Mouse (Mus musculus) gastrocnemius, adult 2 months (tissue): ENCODE measurements around the gene Pcbp3. TPM values are rescaled to one million over a fixed set of nuclear protein-coding genes. Genes with fewer than 3 reads are reported as not detected.
A peak's percentile ranks its signal among the peaks of the same experiment; 100 is the strongest.
"Not testable (repeated sequence)": the region's sequence is repeated elsewhere in the genome, so short reads cannot be mapped to it uniquely, and the experiment has no call there.

Experiments used
- DNase-seq: peaks from one replicate; pipeline ENCODE4 v3.0.0; 2022
- H3K27ac ChIP-seq: fragments of 200-600 bp; 2 replicates; pipeline ENCODE4 v1.8.1; 2022; ENCODE audit warnings: mild to moderate bottlenecking
- H3K4me3 ChIP-seq: fragments of 200-600 bp; 2 replicates; pipeline ENCODE4 v1.8.1; 2022; ENCODE audit warnings: mild to moderate bottlenecking, moderate library complexity
- CTCF ChIP-seq: fragments of 200-600 bp; IDR thresholded peaks from 2 replicates; pipeline ENCODE4 v1.8.1; 2022; ENCODE audit warnings: antibody characterized with exemption, mild to moderate bottlenecking, moderate library complexity
- intact Hi-C: fragments of 180-260 bp; cut with DNase I; formaldehyde crosslinking; loops from one replicate; pipeline ENCODE4 v1.15.1; 2025
- total RNA-seq, 2 experiments: library from RNA; stranded (reverse); gene quantifications; 2 replicates each; pipeline ENCODE4 v1.2.3; 2021

Pcbp3 gene
- total RNA-seq, 2 experiments from 2014 or later = 1.9 to 2.0 TPM

- no peak for TF ChIP-seq CTCF
- intact Hi-C loops = no loop called here
- H3K4me3 ChIP-seq = no peak overlapping the region
- DNase-seq = no peak
- no peak overlapping the region for H3K27ac ChIP-seq
These were observed 196.8 kb downstream of the Pcbp3 start for GRCm38 (mm10) chr10:76764927-76765326.

- TF ChIP-seq CTCF = no peak
- DNase-seq = no peak
- intact Hi-C loops = no loop called here
- H3K4me3 ChIP-seq = no peak overlapping the region
- H3K27ac ChIP-seq = no peak overlapping the region
These were observed 198.7 kb downstream of the Pcbp3 start for GRCm38 (mm10) chr10:76763016-76763415.

- Histone ChIP-seq H3K27ac (no peak overlapping the region), H3K4me3 (no peak overlapping the region)
- TF ChIP-seq CTCF = no peak
- no peak for DNase-seq
- intact Hi-C loops = no loop called here
These were observed 199.3 kb downstream of the Pcbp3 start for GRCm38 (mm10) chr10:76762411-76762810.

GRCm38 (mm10) chr10:76759878-76760277, 201.8 kb downstream of the Pcbp3 start:
- TF ChIP-seq CTCF = no peak
- H3K27ac ChIP-seq = no peak overlapping the region
- no peak for DNase-seq
- no peak overlapping the region for H3K4me3 ChIP-seq
- intact Hi-C loops = no loop called here

- intact Hi-C loops = no loop called here
- DNase-seq = no peak
- no peak for TF ChIP-seq CTCF
- no peak overlapping the region for H3K27ac ChIP-seq
- H3K4me3 ChIP-seq = no peak overlapping the region
These were observed 208.0 kb downstream of the Pcbp3 start for GRCm38 (mm10) chr10:76753640-76754039.

GRCm38 (mm10) chr10:76744267-76744666, 217.4 kb downstream of the Pcbp3 start:
- intact Hi-C loops, H3K4me3 ChIP-seq, DNase-seq, H3K27ac ChIP-seq: not testable (repeated sequence)

GRCm38 (mm10) chr10:76736764-76737163, 224.9 kb downstream of the Pcbp3 start:
- Histone ChIP-seq H3K27ac (no peak overlapping the region), H3K4me3 (no peak overlapping the region)
- intact Hi-C loops = no loop called here
- no peak for TF ChIP-seq CTCF
- no peak for DNase-seq

- peak; percentile 94 for TF ChIP-seq CTCF
- intact Hi-C loops = loop anchor here (1.0 to 5.0 kb wide), 4 partner anchors 112 to 280 kb away; partner anchors contain the start of genes Col6a2, Mcm3ap and Ybey
- H3K27ac ChIP-seq = peak overlapping the region; percentile 31
- no peak overlapping the region for H3K4me3 ChIP-seq
- DNase-seq = peak; percentile 84
These were observed 226.7 kb downstream of the Pcbp3 start for GRCm38 (mm10) chr10:76734979-76735378.

GRCm38 (mm10) chr10:76733677-76734068, 228.0 kb downstream of the Pcbp3 start:
- Histone ChIP-seq H3K4me3 (peak overlapping the region; percentile 53), H3K27ac (peak overlapping the region; percentile 84)
- no peak for TF ChIP-seq CTCF
- intact Hi-C loops = loop anchor here (2.0 to 5.0 kb wide), 2 partner anchors 183 to 266 kb away; partner anchors contain the start of genes Mcm3ap and Ybey
- DNase-seq = no peak

- peak overlapping the region; percentile 84 for H3K27ac ChIP-seq
- TF ChIP-seq CTCF = peak; percentile 71
- intact Hi-C loops = loop anchor here (5.0 kb wide), 1 partner anchor 266 kb away; the partner anchor contains the start of genes Mcm3ap and Ybey
- peak overlapping the region; percentile 53 for H3K4me3 ChIP-seq
- DNase-seq = peak; percentile 89
These were observed 228.6 kb downstream of the Pcbp3 start for GRCm38 (mm10) chr10:76732881-76733676.

GRCm38 (mm10) chr10:76732391-76732790, 229.3 kb downstream of the Pcbp3 start:
- Histone ChIP-seq H3K27ac (peak overlapping the region; percentile 84), H3K4me3 (peak overlapping the region; percentile 53)
- intact Hi-C loops = loop anchor here (5.0 kb wide), 1 partner anchor 265 kb away; the partner anchor contains the start of genes Mcm3ap and Ybey
- TF ChIP-seq CTCF = no peak
- DNase-seq = no peak

GRCm38 (mm10) chr10:76731621-76732239, 230.0 kb downstream of the Pcbp3 start:
- intact Hi-C loops = loop anchor here (5.0 kb wide), 1 partner anchor 264 kb away; the partner anchor contains the start of genes Mcm3ap and Ybey
- peak overlapping the region; percentile 84 for H3K27ac ChIP-seq
- peak overlapping the region; percentile 53 for H3K4me3 ChIP-seq
- peak; percentile 65 for DNase-seq
- no peak for TF ChIP-seq CTCF
